Mouse (Mus musculus): ENCODE results near the gene Vmn1r165.
"Not testable (repeated sequence)": the region's sequence is repeated elsewhere in the genome, so short reads cannot be mapped to it uniquely, and the experiment has no call there.

The Vmn1r165 gene

GRCm38 (mm10) chr7:23217032-23217431 lies at the start of gene Vmn1r165:
TSS of gene Vmn1r165 (plus strand) at chr7:23217332.
- not testable (repeated sequence) for H3K4me1 ChIP-seq (replicated peaks; ENCODE audit: low read depth, low read length); H3K9me3 ChIP-seq (ENCODE audit: low read length); H3K27me3 ChIP-seq (ENCODE audit: insufficient read depth, low read length); H3K36me3 ChIP-seq (ENCODE audit: insufficient read depth, low read length); H3K4me3 ChIP-seq (replicated peaks; ENCODE audit: low read length)

DNA sequence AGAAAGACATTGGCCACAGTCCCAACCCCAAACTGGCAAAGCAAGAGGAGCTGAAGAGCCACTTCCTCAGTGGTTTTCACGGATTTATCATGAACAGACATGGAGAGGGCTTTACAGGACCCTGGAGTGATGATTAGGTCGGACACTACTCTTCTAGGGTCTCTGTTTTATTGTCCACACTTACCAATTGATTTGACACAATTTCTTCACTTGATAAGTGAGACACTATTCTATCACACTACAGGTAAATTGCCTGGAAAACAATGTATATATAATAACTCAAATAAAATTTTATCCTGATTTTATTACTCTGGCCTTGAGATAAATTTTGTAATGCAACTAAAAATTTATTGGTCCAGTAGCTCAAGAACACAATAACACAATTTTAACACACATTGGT lies 34.5 kb downstream of the Vmn1r165 start, which contains the start of gene Vmn1r166:
Gene Vmn1r166 (minus strand): TSS at position 101 of the 400 bp plus-strand sequence.
- H3K27me3 ChIP-seq (ENCODE audit: insufficient read depth, low read length); H3K9me3 ChIP-seq (ENCODE audit: low read length); H3K4me3 ChIP-seq (replicated peaks; ENCODE audit: low read length); H3K4me1 ChIP-seq (replicated peaks; ENCODE audit: low read depth, low read length); H3K36me3 ChIP-seq (ENCODE audit: insufficient read depth, low read length): not testable (repeated sequence)

Data from E14TG2a.4 (cell line).